Mouse (Mus musculus): ENCODE measurements at regions not wholly inside any gene's neighbourhood (a gene's known extent, or its start where the extent isn't known, plus 50 kb on each side); places are given as distances from the start of the nearest gene placed in this dataset.

GRCm38 (mm10) chr7:135767493-135767892 is 51.3 kb upstream of the Mki67 start:
- in situ Hi-C loops (cut with MboI) = no loop called here

- in situ Hi-C loops (cut with MboI) = no loop called here
These were observed 51.9 kb upstream of the Mki67 start for GRCm38 (mm10) chr7:135768064-135768463.

DNA sequence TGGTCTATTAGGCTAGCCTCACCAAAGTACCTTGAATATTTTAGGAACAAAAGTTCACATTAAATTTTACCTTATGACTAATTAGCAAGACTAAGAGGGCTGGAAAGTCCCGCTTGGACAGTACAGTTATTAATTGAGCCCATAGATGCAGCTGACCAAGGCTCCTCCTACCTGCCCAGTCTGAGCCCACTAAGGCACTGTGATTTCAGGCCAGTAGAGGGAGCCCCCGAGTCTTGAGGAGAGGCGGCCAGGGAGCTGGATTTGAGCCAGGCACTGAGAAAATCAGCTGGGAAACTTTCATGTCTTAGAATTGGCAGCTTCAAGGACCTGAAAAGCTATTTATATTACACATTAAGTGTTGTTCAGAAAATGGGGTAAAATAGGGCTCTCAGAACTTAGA is 52.4 kb upstream of the Mki67 start:
- in situ Hi-C loops (cut with MboI) = no loop called here

DNA sequence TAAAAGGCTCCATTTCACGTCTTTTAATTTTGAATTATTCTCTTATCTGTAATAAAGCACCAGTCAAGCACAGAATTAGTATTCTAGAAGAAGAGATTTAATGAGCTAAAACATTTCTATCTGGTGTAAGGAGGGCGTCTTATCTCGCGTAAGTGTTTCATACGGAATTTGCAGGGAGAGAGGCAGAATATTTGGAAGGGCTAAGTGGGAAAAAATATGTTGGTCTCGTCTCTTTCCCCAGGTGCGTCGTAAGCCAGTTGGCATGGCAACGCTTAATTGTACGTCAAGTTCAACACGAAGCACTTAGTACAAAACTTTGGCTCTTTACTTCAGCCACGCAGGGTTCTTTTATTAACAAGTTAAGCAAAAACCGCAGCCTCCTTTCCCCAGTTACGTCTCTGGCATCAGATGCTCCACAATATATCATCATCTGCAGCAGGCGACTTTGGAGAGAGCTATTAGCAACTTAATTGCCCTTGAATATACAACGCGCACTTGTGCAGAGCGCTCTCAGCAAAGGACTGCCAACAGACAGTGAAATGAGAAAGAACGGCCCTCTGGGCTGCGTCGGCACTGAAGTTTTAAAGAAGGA is 53.0 kb upstream of the Mki67 start:
- in situ Hi-C loops (cut with MboI) = no loop called here

DNA sequence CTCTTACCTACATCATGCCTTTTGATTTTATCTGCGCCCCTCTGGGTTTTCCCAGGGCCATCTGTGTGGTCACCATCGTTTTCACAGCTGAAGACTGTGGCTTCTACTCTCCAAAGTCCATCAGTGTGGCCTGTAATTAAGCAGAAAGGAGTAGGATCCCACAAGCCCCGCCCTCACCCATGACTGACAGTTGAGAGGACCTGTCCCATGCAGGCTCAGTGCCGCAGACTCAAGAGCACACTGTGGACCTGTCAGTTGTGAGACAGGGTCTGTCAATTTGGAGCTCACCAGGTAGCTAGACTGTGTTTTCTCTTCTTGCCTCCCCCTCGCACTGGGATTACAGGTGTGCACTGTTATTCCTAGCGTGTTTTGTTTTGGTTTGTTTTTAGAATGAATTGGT is 53.9 kb upstream of the Mki67 start:
- in situ Hi-C loops (cut with MboI) = no loop called here

- in situ Hi-C loops (cut with MboI) = loop anchor here (25.0 kb wide), 1 partner anchor 1536 kb away; the partner anchor contains the start of gene Ebf3
These were observed 59.8 kb upstream of the Mki67 start for GRCm38 (mm10) chr7:135775832-135776433.

DNA sequence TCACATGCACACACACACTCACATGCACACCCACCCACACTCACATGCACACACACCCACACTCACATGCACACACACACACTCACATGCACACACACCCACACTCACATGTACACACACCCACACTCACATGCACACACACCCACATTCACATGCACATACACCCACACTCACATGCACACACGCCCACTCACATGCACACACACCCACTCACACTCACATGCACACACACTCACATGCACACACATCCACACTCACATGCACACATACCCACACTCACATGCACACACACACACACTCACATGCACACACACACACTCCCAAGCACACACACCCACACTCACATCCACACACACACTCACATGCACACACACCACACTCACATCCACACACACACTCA is 74.0 kb upstream of the Mki67 start:
- in situ Hi-C loops (cut with MboI) = loop anchor here (25.0 kb wide), 1 partner anchor 1522 kb away; the partner anchor contains the start of gene Ebf3

GRCm38 (mm10) chr7:135790978-135791377 is 74.8 kb upstream of the Mki67 start:
- in situ Hi-C loops (cut with MboI) = loop anchor here (25.0 kb wide), 1 partner anchor 1521 kb away; the partner anchor contains the start of gene Ebf3

- in situ Hi-C loops (cut with MboI) = loop anchor here (25.0 kb wide), 1 partner anchor 1520 kb away; the partner anchor contains the start of gene Ebf3
These were observed 76.0 kb upstream of the Mki67 start for GRCm38 (mm10) chr7:135791953-135792690.

GRCm38 (mm10) chr7:135792918-135793317 is 76.8 kb upstream of the Mki67 start:
- in situ Hi-C loops (cut with MboI) = loop anchor here (25.0 kb wide), 1 partner anchor 1519 kb away; the partner anchor contains the start of gene Ebf3

- in situ Hi-C loops (cut with MboI) = loop anchor here (25.0 kb wide), 1 partner anchor 1518 kb away; the partner anchor contains the start of gene Ebf3
These were observed 78.1 kb upstream of the Mki67 start for GRCm38 (mm10) chr7:135794238-135794637.

DNA sequence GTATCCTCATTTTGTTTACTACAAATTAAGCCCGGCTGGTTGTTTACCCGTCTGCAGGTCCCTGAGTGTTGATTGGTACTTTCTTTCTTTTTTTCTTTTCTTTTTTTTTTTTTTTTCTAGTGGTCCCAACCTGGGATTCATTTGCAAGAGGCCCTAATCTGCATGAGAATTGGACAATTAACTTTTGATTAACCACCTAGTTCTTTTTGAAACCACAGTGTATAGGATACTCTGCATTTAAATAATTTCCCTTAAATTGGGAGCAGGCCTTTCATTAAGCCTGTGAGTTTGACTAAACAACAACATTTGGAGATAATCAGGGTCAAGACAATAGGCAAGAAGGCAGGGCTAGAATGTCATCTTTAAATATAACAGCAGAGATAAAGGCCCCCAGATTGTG is 78.5 kb upstream of the Mki67 start:
- in situ Hi-C loops (cut with MboI) = loop anchor here (25.0 kb wide), 1 partner anchor 1518 kb away; the partner anchor contains the start of gene Ebf3

GRCm38 (mm10) chr7:135798441-135798840 is 82.3 kb upstream of the Mki67 start:
- in situ Hi-C loops (cut with MboI) = loop anchor here (25.0 kb wide), 1 partner anchor 1514 kb away; the partner anchor contains the start of gene Ebf3

DNA sequence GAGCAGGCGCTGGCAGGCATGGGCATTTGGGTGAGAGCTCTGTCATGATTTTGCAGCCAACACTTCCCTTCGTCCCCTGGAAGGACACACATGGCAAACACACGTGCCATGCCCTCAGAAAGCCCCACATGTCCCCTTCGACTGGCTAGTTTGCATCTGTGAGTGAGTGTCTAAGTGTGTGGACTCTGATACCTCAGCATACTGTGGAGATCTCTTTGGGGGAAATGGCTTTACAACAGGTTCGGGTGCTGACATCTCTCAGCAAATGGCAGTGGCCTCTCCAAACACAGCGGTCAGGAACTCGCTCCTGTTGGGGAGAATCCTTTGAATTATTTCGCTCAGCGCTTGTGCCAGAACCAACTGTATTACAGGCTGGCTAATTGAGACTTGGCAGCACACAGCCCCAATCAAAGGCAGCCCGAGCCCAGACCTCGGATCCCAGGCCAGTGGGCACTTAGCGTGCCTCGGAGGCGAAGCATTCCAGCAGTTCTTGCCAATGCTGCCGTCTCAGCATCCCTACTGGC is 86.5 kb upstream of the Mki67 start:
- in situ Hi-C loops (cut with MboI) = no loop called here

GRCm38 (mm10) chr7:135804730-135805129 is 88.6 kb upstream of the Mki67 start:
- in situ Hi-C loops (cut with MboI) = no loop called here

DNA sequence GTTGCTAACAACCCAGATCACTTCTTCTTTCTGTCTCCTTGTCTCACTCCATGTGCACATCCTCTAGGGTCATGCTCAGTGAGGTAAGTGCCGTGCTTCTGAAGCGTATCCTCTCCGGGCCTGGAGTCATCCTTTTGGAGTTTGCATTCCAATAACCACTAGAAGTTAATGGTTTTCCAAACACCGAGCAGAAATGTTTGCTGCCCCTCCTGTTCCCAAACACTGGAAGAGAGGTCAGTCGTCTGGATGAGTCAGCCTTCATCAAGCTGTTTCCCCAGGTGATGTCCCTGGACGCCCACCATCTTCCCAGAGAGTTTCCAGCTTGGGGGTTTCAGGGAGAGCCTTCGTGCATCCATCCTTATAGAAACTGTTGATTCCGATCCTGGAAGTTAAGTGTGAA is 90.0 kb upstream of the Mki67 start:
- in situ Hi-C loops (cut with MboI) = no loop called here

GRCm38 (mm10) chr7:135806673-135807072 is 90.5 kb upstream of the Mki67 start:
- in situ Hi-C loops (cut with MboI) = no loop called here

GRCm38 (mm10) chr7:135809167-135809566 is 93.0 kb upstream of the Mki67 start:
- in situ Hi-C loops (cut with MboI) = no loop called here

- in situ Hi-C loops (cut with MboI) = no loop called here
These were observed 93.7 kb upstream of the Mki67 start for GRCm38 (mm10) chr7:135809751-135810379.

GRCm38 (mm10) chr7:135810971-135811370 is 94.8 kb upstream of the Mki67 start:
- in situ Hi-C loops (cut with MboI) = no loop called here

DNA sequence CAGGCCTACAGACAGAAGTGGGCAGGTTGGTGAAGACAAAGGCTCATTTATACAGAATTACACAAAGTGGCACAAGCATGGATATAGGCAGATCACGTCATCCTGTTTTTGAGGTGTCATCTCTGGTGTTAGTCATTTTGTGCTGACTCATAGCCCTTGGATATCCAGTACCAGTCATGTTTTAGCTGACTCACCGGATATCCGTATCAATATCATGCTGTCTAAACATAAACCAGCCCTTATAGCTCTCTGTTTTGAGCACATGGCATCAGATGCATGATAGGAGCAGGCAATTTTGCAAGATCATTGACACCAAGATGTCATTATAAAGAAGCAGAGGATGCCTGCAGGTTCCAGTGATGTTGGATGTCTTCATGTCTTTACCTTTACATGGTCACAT is 97.5 kb upstream of the Mki67 start:
- in situ Hi-C loops (cut with MboI) = no loop called here

DNA sequence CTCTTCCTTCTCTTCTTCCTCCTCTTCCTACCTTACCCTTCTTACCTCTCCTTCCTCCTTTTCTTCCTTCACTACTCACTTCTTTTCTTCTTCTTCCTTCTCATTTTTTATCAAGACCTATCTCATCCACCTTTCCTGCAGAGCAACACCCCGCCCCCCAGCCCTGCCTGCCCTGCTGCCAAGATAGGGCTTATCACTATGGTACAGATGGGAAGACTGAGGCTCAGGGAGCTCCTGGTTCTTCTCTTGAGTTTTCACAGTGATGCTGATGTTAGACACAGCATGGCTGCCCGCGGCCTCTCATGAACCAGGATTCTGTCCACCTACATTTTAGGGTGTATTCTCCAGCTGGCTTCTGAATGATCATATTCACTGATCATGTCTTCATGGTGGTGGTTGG is 100.0 kb upstream of the Mki67 start:
- in situ Hi-C loops (cut with MboI) = no loop called here
